In the genomic region with DNA sequence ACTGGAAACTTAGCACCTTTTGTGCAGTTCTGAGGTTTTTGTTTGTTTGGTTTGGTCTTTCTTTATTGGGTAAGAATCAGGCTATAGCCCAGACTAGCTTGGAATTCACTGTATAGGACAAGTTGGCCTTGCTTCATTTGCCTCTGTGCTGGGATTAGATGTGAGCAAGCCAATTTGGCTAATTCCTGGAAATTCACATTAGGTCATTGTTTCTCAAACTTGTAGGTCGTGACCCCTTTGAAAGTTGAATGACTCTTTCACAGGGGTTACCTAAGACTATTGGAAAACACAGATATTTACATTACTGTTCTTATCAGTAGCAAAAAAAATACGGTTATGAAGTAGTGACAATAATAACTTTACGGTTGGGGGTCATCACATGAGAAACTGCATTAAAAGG, we compare ENCODE assay signal across 10 mouse cellular contexts. TPM values are rescaled to one million over a fixed set of nuclear protein-coding genes. Genes with fewer than 3 reads are reported as not detected.
DNase-seq lines count a peak whose midpoint lies in the region; ATAC-seq and TF ChIP-seq lines count a peak whose summit lies in the region.
"Had no signal": no experiment of that assay in that cellular context is flagged by ENCODE, and none has a peak within 500 bp of the region (broad histone marks: within the 10 kb centered on the region; RNA-seq: fewer than 3 reads in every experiment).

No protein-coding gene starts in this region.

- DNase-seq in kidney, postnatal 0 days (ENCODE audit: low spot score) = no peak
- no peak for DNase-seq in kidney, adult 9 months
- no peak for DNase-seq in forebrain, embryonic 11.5 days (ENCODE audit: low spot score)
- DNase-seq in embryo, embryonic 10 days (ENCODE audit: low spot score) = no peak
- DNase-seq in right cerebral cortex, postnatal 25 days = no peak
- DNase-seq in gastrocnemius, postnatal 14 days = no peak
- DNase-seq: cerebellum, adult 18-20 months had no signal

- ATAC-seq in kidney, postnatal 0 days (replicated peaks; ENCODE audit: low FRiP score, low read depth) = no peak
- ATAC-seq in forebrain, embryonic 11.5 days (replicated peaks; ENCODE audit: low FRiP score) = no peak
- ATAC-seq in intestine, postnatal 0 days = no peak
- ATAC-seq: inflammation-experienced regulatory T-cells, adult 6 months had no signal

- H3K9me3 ChIP-seq in kidney, postnatal 0 days (replicated peaks; ENCODE audit: low read length) = no peaks in the 10 kb centered on the region
- no peaks in the 10 kb centered on the region for H3K9me3 ChIP-seq in forebrain, embryonic 11.5 days (ENCODE audit: control insufficient read depth, low read length)
- no peaks in the 10 kb centered on the region for H3K9me3 ChIP-seq in intestine, postnatal 0 days (ENCODE audit: control insufficient read depth)

- H3K4me3 ChIP-seq in kidney, postnatal 0 days (replicated peaks; ENCODE audit: low read depth, low read length) = peak overlapping the region; percentile 81
- H3K4me3 ChIP-seq in forebrain, embryonic 11.5 days (ENCODE audit: low read depth, low read length) = peak overlapping the region; percentile 82
- H3K4me3 ChIP-seq in intestine, postnatal 0 days (ENCODE audit: low read depth, low read length) = peak overlapping the region; percentile 77
- H3K4me3 ChIP-seq in myocyte = peak overlapping the region; percentile 54

- no peak for TF ChIP-seq CTCF in kidney, postnatal 0 days (IDR thresholded peaks at IDR 0.05; ENCODE audit: low read depth)
- TF ChIP-seq CTCF in intestine, postnatal 0 days (IDR thresholded peaks at IDR 0.05; ENCODE audit: low read depth) = no peak

- 78% methylated on average over 3 of the region's 3 CpGs for whole genome bisulfite sequencing in kidney, postnatal 0 days
- WGBS in forebrain, embryonic 11.5 days = 84% methylated on average over 3 of the region's 3 CpGs
- WGBS in intestine, postnatal 0 days = 51% methylated on average over 3 of the region's 3 CpGs

- TF ChIP-seq POLR2A in myocyte (IDR thresholded peaks at IDR 0.05; ENCODE audit: insufficient read length, low read depth) = no peak

- H3K9ac ChIP-seq in kidney, postnatal 0 days (ENCODE audit: low read depth, low read length) = no peak overlapping the region
- H3K9ac ChIP-seq in forebrain, embryonic 11.5 days (ENCODE audit: low read length) = peak overlapping the region; percentile 97
- H3K9ac ChIP-seq in intestine, postnatal 0 days (ENCODE audit: low read depth, low read length) = 0 out of 2 replicates have a peak overlapping the region, but pooled peaks have one; percentile 88

- peaks cover 15% of the 10 kb centered on the region for H3K36me3 ChIP-seq in kidney, postnatal 0 days (ENCODE audit: insufficient read depth, low read length)
- H3K36me3 ChIP-seq in forebrain, embryonic 11.5 days (ENCODE audit: control insufficient read depth, insufficient read depth, low read length) = peaks cover 10% of the 10 kb centered on the region
- peaks cover 22% of the 10 kb centered on the region for H3K36me3 ChIP-seq in intestine, postnatal 0 days (ENCODE audit: control insufficient read depth, insufficient read depth)
- peaks cover 21% of the 10 kb centered on the region for H3K36me3 ChIP-seq in myocyte (ENCODE audit: control insufficient read depth, insufficient read depth)

- H3K27me3 ChIP-seq in kidney, postnatal 0 days (ENCODE audit: insufficient read depth, low read length) = no peaks in the 10 kb centered on the region
- H3K27me3 ChIP-seq in forebrain, embryonic 11.5 days (ENCODE audit: control insufficient read depth, insufficient read depth, low read length) = no peaks in the 10 kb centered on the region
- H3K27me3 ChIP-seq in intestine, postnatal 0 days (replicated peaks; ENCODE audit: control insufficient read depth, insufficient read depth, low read length) = no peaks in the 10 kb centered on the region
- H3K27me3 ChIP-seq in myocyte (ENCODE audit: control insufficient read depth, insufficient read depth, insufficient read length) = no peaks in the 10 kb centered on the region

- H3K4me2 ChIP-seq in kidney, postnatal 0 days (ENCODE audit: low read length) = peak overlapping the region; percentile 70
- peak overlapping the region; percentile 69 for H3K4me2 ChIP-seq in forebrain, embryonic 11.5 days (ENCODE audit: low read depth, low read length, severe bottlenecking)
- peak overlapping the region; percentile 73 for H3K4me2 ChIP-seq in intestine, postnatal 0 days (replicated peaks; ENCODE audit: low read depth)
- peak overlapping the region; percentile 90 for H3K4me2 ChIP-seq in myocyte (ENCODE audit: low read depth)

- H3K27ac ChIP-seq in kidney, postnatal 0 days = no peak overlapping the region
- no peak overlapping the region for H3K27ac ChIP-seq in forebrain, embryonic 11.5 days (ENCODE audit: low read depth, low read length)
- no peak overlapping the region for H3K27ac ChIP-seq in intestine, postnatal 0 days (ENCODE audit: low read depth, low read length)

- peaks cover 16% of the 10 kb centered on the region for H3K79me2 ChIP-seq in myocyte (ENCODE audit: control insufficient read depth, insufficient read depth)

- intact Hi-C loops in gastrocnemius, postnatal 14 days (cut with DNase I; ENCODE audit: low total_unique reads) = no loop called here

- H3ac ChIP-seq in myocyte (ENCODE audit: control insufficient read depth, insufficient read length) = no peak overlapping the region

- H3K4me1 ChIP-seq in kidney, postnatal 0 days (replicated peaks; ENCODE audit: insufficient read depth, low read length) = no peaks in the 10 kb centered on the region
- peaks cover 2% of the 10 kb centered on the region; the same call in 1 of the 2 replicates for H3K4me1 ChIP-seq in forebrain, embryonic 11.5 days (replicated peaks; ENCODE audit: control insufficient read depth, insufficient read depth, low read length)
- H3K4me1 ChIP-seq in intestine, postnatal 0 days (replicated peaks; ENCODE audit: control insufficient read depth, insufficient read depth, low read length) = no peaks in the 10 kb centered on the region

TF ChIP-seq in myocyte, 11 proteins besides CTCF, POLR2A, EP300 and RAD21:
- no peak for TF ChIP-seq REST (IDR thresholded peaks at IDR 0.05; ENCODE audit: insufficient read depth, insufficient read length)
- no peak for TF ChIP-seq E2F4 (IDR thresholded peaks at IDR 0.05; ENCODE audit: insufficient read depth)
- no peak for TF ChIP-seq USF1 (IDR thresholded peaks at IDR 0.05; ENCODE audit: low read depth)
- no peak for TF ChIP-seq CEBPB (IDR thresholded peaks at IDR 0.05; ENCODE audit: insufficient read depth, poor library complexity, severe bottlenecking)
- no peak for TF ChIP-seq MYOG (IDR thresholded peaks at IDR 0.05; ENCODE audit: control insufficient read depth in 1 of 3, insufficient read depth in 1 of 3, insufficient read length in 2 of 3, low read depth in 2 of 3)
- no peak for TF ChIP-seq SRF (IDR thresholded peaks at IDR 0.05; ENCODE audit: control insufficient read depth, insufficient read length, low read depth)
- TF ChIP-seq POLR2AphosphoS2 (IDR thresholded peaks at IDR 0.05; ENCODE audit: insufficient read length, low read depth) = no peak
- no peak for TF ChIP-seq MAX (IDR thresholded peaks at IDR 0.05; ENCODE audit: low read depth)
- no peak for TF ChIP-seq TCF12 (IDR thresholded peaks at IDR 0.05; ENCODE audit: insufficient read depth, poor library complexity, severe bottlenecking)

RNA-seq across cellular contexts. Expression of gene Zfp113, which starts 1.2 kb away (rescaled TPM):
- polyA plus RNA-seq in kidney, postnatal 0 days (2015; fragmentation: Nextera tagmentation; extraction: Ambion mirVana) = 13.2 and 16.8 TPM in 2 replicates
- polyA plus RNA-seq in forebrain, embryonic 11.5 days (2014; fragmentation: Nextera tagmentation; extraction: Ambion mirVana) = 35.2 and 39.9 TPM in 2 replicates
- polyA plus RNA-seq in intestine, postnatal 0 days (2015; fragmentation: Nextera tagmentation; extraction: Ambion mirVana) = 4.5 and 6.1 TPM in 2 replicates
- 3.0 TPM for polyA plus RNA-seq in myocyte (2012; fragmentation: generic; extraction: Trizol)
- total RNA-seq in gastrocnemius, postnatal 14 days (2021) = 1 to 10 TPM; 5.3 to 6.0 TPM

RNA-seq across cellular contexts. Expression of gene Cops6, which starts 6.5 kb away (rescaled TPM):
- 240 and 262 TPM in 2 replicates for polyA plus RNA-seq in kidney, postnatal 0 days (2015; fragmentation: Nextera tagmentation; extraction: Ambion mirVana)
- polyA plus RNA-seq in forebrain, embryonic 11.5 days (2014; fragmentation: Nextera tagmentation; extraction: Ambion mirVana) = 248 and 275 TPM in 2 replicates
- 154 and 161 TPM in 2 replicates for polyA plus RNA-seq in intestine, postnatal 0 days (2015; fragmentation: Nextera tagmentation; extraction: Ambion mirVana)
- 186 TPM for polyA plus RNA-seq in myocyte (2012; fragmentation: generic; extraction: Trizol)
- total RNA-seq in gastrocnemius, postnatal 14 days (2021) = 100 to 1,000 TPM; 107 to 110 TPM

RNA-seq across cellular contexts. Expression of gene Ap4m1, which starts 17.4 kb away (rescaled TPM):
- 13.0 and 13.1 TPM in 2 replicates for polyA plus RNA-seq in kidney, postnatal 0 days (2015; fragmentation: Nextera tagmentation; extraction: Ambion mirVana)
- polyA plus RNA-seq in forebrain, embryonic 11.5 days (2014; fragmentation: Nextera tagmentation; extraction: Ambion mirVana) = 24.0 and 24.1 TPM in 2 replicates
- 4.8 and 5.5 TPM in 2 replicates for polyA plus RNA-seq in intestine, postnatal 0 days (2015; fragmentation: Nextera tagmentation; extraction: Ambion mirVana)
- polyA plus RNA-seq in myocyte (2012; fragmentation: generic; extraction: Trizol) = 10.4 TPM
- 10 to 100 TPM in 1 of 2 experiments, 1 to 10 TPM in 1; 7.6 to 10.1 TPM for total RNA-seq in gastrocnemius, postnatal 14 days (2021)

RNA-seq across cellular contexts. Expression of gene Mcm7, which starts 17.8 kb away (rescaled TPM):
- polyA plus RNA-seq in kidney, postnatal 0 days (2015; fragmentation: Nextera tagmentation; extraction: Ambion mirVana) = 119 and 136 TPM in 2 replicates
- 370 and 373 TPM in 2 replicates for polyA plus RNA-seq in forebrain, embryonic 11.5 days (2014; fragmentation: Nextera tagmentation; extraction: Ambion mirVana)
- 35.9 and 39.1 TPM in 2 replicates for polyA plus RNA-seq in intestine, postnatal 0 days (2015; fragmentation: Nextera tagmentation; extraction: Ambion mirVana)
- polyA plus RNA-seq in myocyte (2012; fragmentation: generic; extraction: Trizol) = 55.4 TPM
- total RNA-seq in gastrocnemius, postnatal 14 days (2021) = 10 to 100 TPM; 10.7 to 11.8 TPM

RNA-seq across cellular contexts. Expression of gene Taf6, which starts 32.9 kb away (rescaled TPM):
- 49.8 and 54.8 TPM in 2 replicates for polyA plus RNA-seq in kidney, postnatal 0 days (2015; fragmentation: Nextera tagmentation; extraction: Ambion mirVana)
- polyA plus RNA-seq in forebrain, embryonic 11.5 days (2014; fragmentation: Nextera tagmentation; extraction: Ambion mirVana) = 150 and 155 TPM in 2 replicates
- 21.8 and 23.5 TPM in 2 replicates for polyA plus RNA-seq in intestine, postnatal 0 days (2015; fragmentation: Nextera tagmentation; extraction: Ambion mirVana)
- polyA plus RNA-seq in myocyte (2012; fragmentation: generic; extraction: Trizol) = 47.1 TPM
- 10 to 100 TPM; 20.8 to 24.8 TPM for total RNA-seq in gastrocnemius, postnatal 14 days (2021)
